Mouse (Mus musculus): ENCODE data around the gene Med16. TPM values are rescaled to one million over a fixed set of nuclear protein-coding genes. Genes with fewer than 3 reads are reported as not detected.

Med16 gene
- polyA plus RNA-seq, 1 experiment from 2014 or later, result 27.1 TPM

GRCm38 (mm10) chr10:79861230-79862048 is 47.3 kb downstream of the Med16 start:
- ChIA-PET POLR2A (interaction anchor here (0.8 kb wide), 1 partner anchor 20 kb away, joined by 5 read pairs; no protein-coding TSS in a partner anchor), CTCF (no interaction called here)
- in situ Hi-C loops (cut with MboI; ENCODE audit: low pct_unique_long_range_greater_than_20kb), result no loop called here
- DNase-seq (ENCODE audit: low read depth, low spot score) (no peak), ATAC-seq (no peak)
- H3K27me3 ChIP-seq, result no peaks in the 10 kb centered on the region
- TF ChIP-seq CTCF (IDR thresholded peaks at IDR 0.05), result no peak

GRCm38 (mm10) chr10:79860079-79860911 is 48.4 kb downstream of the Med16 start:
- H3K27me3 ChIP-seq, result no peaks in the 10 kb centered on the region
- DNase-seq (ENCODE audit: low read depth, low spot score) (no peak), ATAC-seq (no peak)
- in situ Hi-C loops (cut with MboI; ENCODE audit: low pct_unique_long_range_greater_than_20kb), result no loop called here
- no peak for TF ChIP-seq CTCF (IDR thresholded peaks at IDR 0.05)
- ChIA-PET CTCF (no interaction called here), POLR2A (interaction anchor here (0.8 kb wide), 1 partner anchor 19 kb away, joined by 5 read pairs; no protein-coding TSS in a partner anchor)

GRCm38 (mm10) chr10:79859116-79859515 is 49.6 kb downstream of the Med16 start:
- in situ Hi-C loops (cut with MboI; ENCODE audit: low pct_unique_long_range_greater_than_20kb), result no loop called here
- ATAC-seq (no peak), DNase-seq (ENCODE audit: low read depth, low spot score) (no peak)
- ChIA-PET CTCF (interaction anchor here (0.8 to 1.8 kb wide), 2 partner anchors 24 kb away, joined by 3 to 5 read pairs; no protein-coding TSS in a partner anchor), POLR2A (interaction anchor here (1.0 kb wide), 1 partner anchor 15 kb away, joined by 3 read pairs; the partner anchor contains the start of genes Plppr3 and Prtn3)
- H3K27me3 ChIP-seq, result no peaks in the 10 kb centered on the region
- no peak for TF ChIP-seq CTCF (IDR thresholded peaks at IDR 0.05)

- TF ChIP-seq CTCF (IDR thresholded peaks at IDR 0.05), result no peak
- in situ Hi-C loops (cut with MboI; ENCODE audit: low pct_unique_long_range_greater_than_20kb), result no loop called here
- H3K27me3 ChIP-seq, result no peaks in the 10 kb centered on the region
- POLR2A ChIA-PET, result interaction anchor here (1.0 to 2.9 kb wide), 2 partner anchors 7 to 15 kb away, joined by 3 to 11 read pairs; partner anchors contain the start of genes Plppr3 and Prtn3
- ATAC-seq (no peak), DNase-seq (ENCODE audit: low read depth, low spot score) (no peak)
- CTCF ChIA-PET, result interaction anchor here (0.8 to 1.8 kb wide), 4 partner anchors 24 to 89 kb away, joined by 3 to 5 read pairs (median 3); no protein-coding TSS in a partner anchor
Measured at GRCm38 (mm10) chr10:79858416-79859074, 50.2 kb downstream of the Med16 start.

GRCm38 (mm10) chr10:79857894-79858293 is 50.8 kb downstream of the Med16 start:
- H3K27me3 ChIP-seq, result no peaks in the 10 kb centered on the region
- POLR2A ChIA-PET, result interaction anchor here (2.9 kb wide), 1 partner anchor 8 kb away, joined by 11 read pairs; no protein-coding TSS in a partner anchor
- CTCF ChIA-PET, result interaction anchor here (1.0 to 1.8 kb wide), 4 partner anchors 23 to 89 kb away, joined by 3 to 5 read pairs (median 4); no protein-coding TSS in a partner anchor
- in situ Hi-C loops (cut with MboI; ENCODE audit: low pct_unique_long_range_greater_than_20kb), result no loop called here
- no peak for TF ChIP-seq CTCF (IDR thresholded peaks at IDR 0.05)
- DNase-seq (ENCODE audit: low read depth, low spot score) (no peak), ATAC-seq (no peak)

GRCm38 (mm10) chr10:79857452-79857811 is 51.3 kb downstream of the Med16 start:
- H3K27me3 ChIP-seq, result no peaks in the 10 kb centered on the region
- TF ChIP-seq CTCF (IDR thresholded peaks at IDR 0.05), result no peak
- ChIA-PET CTCF (interaction anchor here (1.0 to 1.6 kb wide), 4 partner anchors 23 to 103 kb away, joined by 3 to 4 read pairs (median 4); partner anchors contain the start of gene Wdr18), POLR2A (interaction anchor here (2.9 kb wide), 1 partner anchor 8 kb away, joined by 11 read pairs; no protein-coding TSS in a partner anchor)
- no peak for ATAC-seq
- no peak for DNase-seq (ENCODE audit: low read depth, low spot score)
- in situ Hi-C loops (cut with MboI; ENCODE audit: low pct_unique_long_range_greater_than_20kb), result no loop called here

- no peaks in the 10 kb centered on the region for H3K27me3 ChIP-seq
- in situ Hi-C loops (cut with MboI; ENCODE audit: low pct_unique_long_range_greater_than_20kb), result no loop called here
- ChIA-PET POLR2A (interaction anchor here (2.9 kb wide), 1 partner anchor 9 kb away, joined by 11 read pairs; no protein-coding TSS in a partner anchor), CTCF (interaction anchor here (1.0 to 1.6 kb wide), 3 partner anchors 22 to 103 kb away, joined by 3 to 4 read pairs (median 4); partner anchors contain the start of gene Wdr18)
- TF ChIP-seq CTCF (IDR thresholded peaks at IDR 0.05), result no peak
- DNase-seq (ENCODE audit: low read depth, low spot score) (no peak), ATAC-seq (no peak)
Measured at GRCm38 (mm10) chr10:79856704-79857451, 51.8 kb downstream of the Med16 start.

- H3K27me3 ChIP-seq, result no peaks in the 10 kb centered on the region
- in situ Hi-C loops (cut with MboI; ENCODE audit: low pct_unique_long_range_greater_than_20kb), result no loop called here
- DNase-seq (ENCODE audit: low read depth, low spot score), result no peak
- ChIA-PET CTCF (interaction anchor here (0.8 to 1.2 kb wide), 3 partner anchors 28 to 104 kb away, joined by 3 to 4 read pairs (median 3); partner anchors contain the start of gene Wdr18), POLR2A (interaction anchor here (0.7 to 2.9 kb wide), 3 partner anchors 9 to 199 kb away, joined by 3 to 11 read pairs (median 4); no protein-coding TSS in a partner anchor)
- ATAC-seq, result no peak
- TF ChIP-seq CTCF (IDR thresholded peaks at IDR 0.05), result no peak
Measured at GRCm38 (mm10) chr10:79856280-79856679, 52.4 kb downstream of the Med16 start.
